Mouse (Mus musculus) liver, embryonic 14.5 days (tissue): ENCODE data around the gene Nubpl.

Source experiments
- CTCF ChIP-seq: IDR thresholded peaks from 2 replicates; pipeline ENCODE4 v1.5.1; 2016; ENCODE audit warnings: antibody characterized with exemption, low read depth, control low read depth
- EP300 ChIP-seq: IDR thresholded peaks from 2 replicates; pipeline ENCODE4 v1.6.1; 2016; ENCODE audit warnings: antibody characterized with exemption, low read depth

DNA sequence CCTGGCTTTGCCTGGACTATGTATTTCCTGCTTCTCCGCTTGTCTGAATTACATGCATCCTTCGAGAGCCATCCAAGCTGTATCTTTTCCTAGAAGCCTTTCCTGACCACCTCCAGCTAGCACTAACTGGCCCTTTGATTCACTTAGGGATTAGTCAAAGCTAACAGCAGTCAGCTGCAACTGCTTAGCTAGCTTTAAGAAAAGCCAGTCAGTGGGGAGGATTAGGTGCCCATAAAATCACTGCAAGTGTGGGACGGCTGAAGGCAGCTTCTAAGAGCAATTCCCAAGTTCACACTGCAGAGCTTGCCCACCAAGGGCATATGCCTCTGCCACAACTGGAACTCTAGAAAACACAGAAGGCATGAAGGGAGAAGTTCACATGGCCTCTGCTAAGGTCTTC lies 252.7 kb downstream of the Nubpl start:
- TF ChIP-seq CTCF (no peak), EP300 (no peak)
